Mouse (Mus musculus) thymus, postnatal 36 days (tissue): ENCODE data around the gene Zfp692.
"Not testable (repeated sequence)": the region's sequence is repeated elsewhere in the genome, so short reads cannot be mapped to it uniquely, and the experiment has no call there.

ENCODE experiments used
- DNase-seq, 2 experiments: peaks; one replicate each; pipeline ENCODE4 v3.0.0; 2022; ENCODE audit warnings: mixed read lengths in 2 of 2

Zfp692 gene

DNA sequence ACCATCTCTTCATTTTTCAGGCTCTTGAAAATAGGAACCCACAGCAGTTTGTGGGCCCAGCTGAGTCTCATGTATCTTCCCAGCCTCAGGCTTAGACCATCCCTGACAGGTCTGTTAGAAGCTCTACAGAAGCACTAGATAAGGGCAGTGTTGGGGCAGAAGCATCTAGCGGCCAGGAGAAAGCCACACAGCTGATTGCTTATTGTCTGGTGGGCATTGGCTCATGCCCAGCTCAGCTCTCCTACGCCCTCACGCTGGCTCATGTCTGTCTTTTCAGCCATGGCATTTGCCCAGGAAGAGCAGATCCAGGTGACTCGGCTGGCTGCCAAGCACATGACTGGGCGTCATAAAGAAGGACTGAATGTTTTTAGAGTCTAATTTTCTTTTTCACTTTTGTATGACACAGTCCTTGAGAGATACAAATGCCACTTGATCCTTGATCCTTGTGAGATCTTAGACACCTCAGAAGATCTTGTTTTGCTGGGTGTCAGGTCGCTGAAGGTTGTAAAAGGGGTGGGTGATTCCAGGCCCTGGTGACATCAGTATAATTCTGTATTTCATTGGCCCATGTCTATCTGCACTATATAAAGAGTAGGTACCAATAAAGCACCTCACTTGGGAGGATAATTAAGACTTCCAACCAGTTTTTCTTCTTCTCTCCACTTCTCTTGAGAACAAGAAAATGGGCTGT lies 51.1 kb downstream of the Zfp692 start:
- DNase-seq: no peak

DNA sequence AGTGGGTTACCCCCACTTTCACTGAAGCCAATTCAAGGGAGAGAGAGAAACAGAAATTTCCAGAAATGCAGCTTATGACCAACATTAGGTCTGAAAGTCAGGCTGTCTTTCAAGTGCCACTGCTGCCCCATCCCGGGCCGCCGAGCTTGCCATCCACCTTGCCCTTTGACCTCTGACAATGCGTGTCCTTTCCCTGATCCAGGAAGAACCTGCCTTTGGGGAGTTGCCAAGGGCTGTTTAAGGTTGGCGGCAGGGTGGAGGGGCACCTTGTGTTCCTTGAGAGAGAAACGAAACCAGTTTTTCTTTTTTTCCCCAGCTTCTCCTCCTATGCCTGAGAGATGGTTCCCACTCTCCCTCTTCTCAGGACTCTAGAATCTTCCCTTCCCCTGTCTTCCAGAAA lies 55.7 kb downstream of the Zfp692 start:
- not testable (repeated sequence) for DNase-seq
